Mouse (Mus musculus) MEL (cell line): ENCODE results near the gene Bcr. TPM values are rescaled to one million over a fixed set of nuclear protein-coding genes. Genes with fewer than 3 reads are reported as not detected.

ENCODE experiments used
- DNase-seq: peaks from one replicate; pipeline ENCODE4 v3.0.0; 2011; ENCODE audit warnings: low read depth, low spot score
- H3K27ac ChIP-seq: 2 replicates; pipeline ENCODE4 v1.5.1; 2012; ENCODE audit warnings: low read depth, mild to moderate bottlenecking, control low read depth, low read length, moderate library complexity; ENCODE audit not compliant: control insufficient read depth
- H3K27me3 ChIP-seq, 2 experiments: fragments of 150-350 bp in 1 of 2; sonication (generic) in 1 of 2; 2 replicates each; pipeline ENCODE4 v1.6.1; 2012; ENCODE audit warnings: low read length in 2 of 2, mild to moderate bottlenecking in 2 of 2, improper control_type of control experiment in 1 of 2, moderate library complexity in 1 of 2; ENCODE audit not compliant: insufficient read depth in 2 of 2, control insufficient read depth in 1 of 2
- H3K36me3 ChIP-seq, 2 experiments: 2 replicates each; pipeline ENCODE4 v1.6.1; 2012 to 2014; ENCODE audit warnings: low read length in 2 of 2, improper control_type of control experiment in 1 of 2, inconsistent platforms in 1 of 2, mild to moderate bottlenecking in 1 of 2; ENCODE audit not compliant: insufficient read depth in 2 of 2, control insufficient read depth in 1 of 2
- H3K4me1 ChIP-seq, 2 experiments: fragments of 150-350 bp in 1 of 2; sonication (generic) in 1 of 2; 2 replicates each; pipeline ENCODE4 v1.6.1; 2012; ENCODE audit warnings: low read length in 2 of 2, improper control_type of control experiment in 1 of 2, mild to moderate bottlenecking in 1 of 2; ENCODE audit not compliant: insufficient read depth in 2 of 2, control insufficient read depth in 1 of 2
- H3K4me3 ChIP-seq, 2 experiments: fragments of 150-350 bp in 1 of 2; sonication (generic) in 1 of 2; 2 replicates each; pipeline ENCODE4 v1.5.1; 2012; ENCODE audit warnings: low read depth in 2 of 2, low read length in 2 of 2, mild to moderate bottlenecking in 2 of 2, moderate library complexity in 2 of 2, control low read depth in 1 of 2, improper control_type of control experiment in 1 of 2; ENCODE audit not compliant: control insufficient read depth in 1 of 2, insufficient read depth in 1 of 2
- H3K79me2 ChIP-seq: 2 replicates; pipeline ENCODE4 v1.6.1; 2012; ENCODE audit warnings: mild to moderate bottlenecking, low read length, moderate library complexity; ENCODE audit not compliant: control insufficient read depth, poor library complexity, insufficient read depth
- H3K9ac ChIP-seq: 2 replicates; pipeline ENCODE4 v1.6.1; 2012; ENCODE audit warnings: low read depth, mild to moderate bottlenecking, control low read depth, low read length, moderate library complexity; ENCODE audit not compliant: control insufficient read depth, poor library complexity, severe bottlenecking
- H3K9me3 ChIP-seq: fragments of 150-350 bp; sonication (generic); replicated peaks from 2 replicates; pipeline ENCODE4 v1.6.1; 2012; ENCODE audit warnings: mild to moderate bottlenecking, low read length, improper control_type of control experiment, moderate library complexity; ENCODE audit not compliant: insufficient read depth
- CHD1 ChIP-seq: IDR thresholded peaks from 2 replicates; pipeline ENCODE4 v1.6.1; 2012; ENCODE audit warnings: low read depth, mild to moderate bottlenecking, inconsistent platforms, low read length, improper control_type of control experiment
- E2F4 ChIP-seq: IDR thresholded peaks from 2 replicates; pipeline ENCODE4 v1.6.1; 2011; ENCODE audit warnings: low read depth, low read length, improper control_type of control experiment, borderline replicate concordance
- ELF1 ChIP-seq: IDR thresholded peaks from 2 replicates; pipeline ENCODE4 v1.6.1; 2014; ENCODE audit warnings: low read depth, mild to moderate bottlenecking, inconsistent platforms, low read length, improper control_type of control experiment, moderate library complexity
- ETS1 ChIP-seq: IDR thresholded peaks from 2 replicates; pipeline ENCODE4 v1.6.1; 2012; ENCODE audit warnings: low read depth, mild to moderate bottlenecking, inconsistent platforms, low read length, improper control_type of control experiment, moderate library complexity
- GABPA ChIP-seq: IDR thresholded peaks from 2 replicates; pipeline ENCODE4 v1.6.1; 2012; ENCODE audit warnings: low read depth, mild to moderate bottlenecking, inconsistent platforms, low read length, improper control_type of control experiment, moderate library complexity
- GATA1 ChIP-seq: IDR thresholded peaks from 2 replicates; pipeline ENCODE4 v1.6.1; 2011; ENCODE audit warnings: low read depth, low read length, improper control_type of control experiment
- JUND ChIP-seq: IDR thresholded peaks from 2 replicates; pipeline ENCODE4 v1.6.1; 2011; ENCODE audit warnings: low read depth, mild to moderate bottlenecking, improper control_type of control experiment, low read length
- KAT2A ChIP-seq: conservative IDR thresholded peaks from 2 replicates; pipeline ENCODE4 v1.6.1; 2012; ENCODE audit warnings: low read depth, low read length, improper control_type of control experiment, inconsistent platforms
- MAFK ChIP-seq: IDR thresholded peaks from 2 replicates; pipeline ENCODE4 v1.6.1; 2011; ENCODE audit warnings: low read depth, mild to moderate bottlenecking, low read length, improper control_type of control experiment, borderline replicate concordance
- MAZ ChIP-seq: IDR thresholded peaks from 2 replicates; pipeline ENCODE4 v1.6.1; 2012; ENCODE audit warnings: low read depth, mild to moderate bottlenecking, inconsistent platforms, low read length, improper control_type of control experiment
- MYC ChIP-seq: IDR thresholded peaks from 2 replicates; pipeline ENCODE4 v1.6.1; 2011; ENCODE audit warnings: low read depth, mild to moderate bottlenecking, low read length, improper control_type of control experiment, moderate library complexity
- POLR2AphosphoS2 ChIP-seq: IDR thresholded peaks from 2 replicates; pipeline ENCODE4 v1.6.1; 2011; ENCODE audit warnings: low read length, improper control_type of control experiment
- POLR2AphosphoS5 ChIP-seq: IDR thresholded peaks from 2 replicates; pipeline ENCODE4 v1.6.1; 2012; ENCODE audit warnings: low read depth, borderline replicate concordance, mild to moderate bottlenecking, inconsistent platforms, low read length, moderate library complexity, mixed read lengths
- RAD21 ChIP-seq: IDR thresholded peaks from 2 replicates; pipeline ENCODE4 v1.6.1; 2011; ENCODE audit warnings: mild to moderate bottlenecking, low read depth, low read length, improper control_type of control experiment
- RCOR1 ChIP-seq: IDR thresholded peaks from 2 replicates; pipeline ENCODE4 v1.6.1; 2012; ENCODE audit warnings: low read depth, mild to moderate bottlenecking, inconsistent platforms, low read length, improper control_type of control experiment
- SMC3 ChIP-seq: IDR thresholded peaks from 2 replicates; pipeline ENCODE4 v1.6.1; 2011; ENCODE audit warnings: low read depth, low read length, improper control_type of control experiment
- TBP ChIP-seq: IDR thresholded peaks from 2 replicates; pipeline ENCODE4 v1.8.0; 2011; ENCODE audit warnings: low read depth, low read length, improper control_type of control experiment
- USF1 ChIP-seq: IDR thresholded peaks from 2 replicates; pipeline ENCODE4 v1.6.1; 2014; ENCODE audit warnings: low read depth, mild to moderate bottlenecking, inconsistent platforms, low read length, improper control_type of control experiment, moderate library complexity
- USF2 ChIP-seq, 2 experiments: IDR thresholded peaks; 2 replicates each; pipeline ENCODE4 v1.6.1; 2011 to 2012; ENCODE audit warnings: improper control_type of control experiment in 2 of 2, low read length in 2 of 2, borderline replicate concordance in 1 of 2, inconsistent platforms in 1 of 2, low read depth in 1 of 2, mild to moderate bottlenecking in 1 of 2; ENCODE audit not compliant: insufficient read depth in 1 of 2
- ZKSCAN1 ChIP-seq: IDR thresholded peaks from 2 replicates; pipeline ENCODE4 v1.6.1; 2012; ENCODE audit warnings: low read depth, mild to moderate bottlenecking, inconsistent platforms, low read length, improper control_type of control experiment, moderate library complexity
- polyA plus RNA-seq, 2 experiments: library from polyadenylated mRNA; stranded (reverse) in 1 of 2; unstranded in 1 of 2; fragments of >175 nt in 1 of 2; fragments of >200 nt in 1 of 2; gene quantifications; 2 replicates each; pipeline versions ENCODE4 v1.2.1 to v1.2.4; 2012; ENCODE audit warnings: low replicate concordance in 2 of 2, low read depth in 1 of 2; ENCODE audit not compliant: insufficient read length in 2 of 2, insufficient read depth in 1 of 2, missing spikeins in 1 of 2
- total RNA-seq: library from RNA; depleted of rRNA; stranded (reverse); fragments of 300-350 nt; gene quantifications from 2 replicates; pipeline ENCODE4 v1.2.3, GENCODE M21; 2012

The Bcr gene
- total and polyA plus RNA-seq, 3 experiments, result not detected

GRCm38 (mm10) chr10:75221936-75222610 lies 161.7 kb downstream of the Bcr start:
- Histone ChIP-seq H3K4me3 (no peak overlapping the region), H3K9me3 (no peaks in the 10 kb centered on the region), H3K27ac (no peak overlapping the region), H3K27me3 (no peaks in the 10 kb centered on the region), H3K9ac (no peak overlapping the region), H3K79me2 (peaks cover 16% of the 10 kb centered on the region), H3K36me3 (peaks cover 0 to 14% of the 10 kb centered on the region in 2 experiments; a peak in 3 of 4 replicates), H3K4me1 (peaks cover 4 to 8% of the 10 kb centered on the region in 2 experiments; a peak in 2 of 4 replicates)
- no peak for TF ChIP-seq MYC
- TF ChIP-seq KAT2A, result no peak
- TF ChIP-seq GATA1, result no peak
- TF ChIP-seq RAD21, result no peak
- no peak for TF ChIP-seq E2F4
- no peak for TF ChIP-seq ZKSCAN1
- no peak for TF ChIP-seq ELF1
- no peak for TF ChIP-seq SMC3
- TF ChIP-seq USF1, result no peak
- no peak for TF ChIP-seq RCOR1
- TF ChIP-seq JUND, result no peak
- no peak for TF ChIP-seq MAZ
- TF ChIP-seq MAFK, result no peak
- no peak for TF ChIP-seq USF2 (IDR thresholded peaks at IDR 0.05; ENCODE audit: borderline replicate concordance in 1 of 2, insufficient read depth in 1 of 2, low read depth in 1 of 2, low read length in 2 of 2)
- no peak for TF ChIP-seq CHD1
- no peak for TF ChIP-seq POLR2AphosphoS2
- no peak for TF ChIP-seq ETS1
- no peak for TF ChIP-seq TBP
- DNase-seq, result no peak

DNA sequence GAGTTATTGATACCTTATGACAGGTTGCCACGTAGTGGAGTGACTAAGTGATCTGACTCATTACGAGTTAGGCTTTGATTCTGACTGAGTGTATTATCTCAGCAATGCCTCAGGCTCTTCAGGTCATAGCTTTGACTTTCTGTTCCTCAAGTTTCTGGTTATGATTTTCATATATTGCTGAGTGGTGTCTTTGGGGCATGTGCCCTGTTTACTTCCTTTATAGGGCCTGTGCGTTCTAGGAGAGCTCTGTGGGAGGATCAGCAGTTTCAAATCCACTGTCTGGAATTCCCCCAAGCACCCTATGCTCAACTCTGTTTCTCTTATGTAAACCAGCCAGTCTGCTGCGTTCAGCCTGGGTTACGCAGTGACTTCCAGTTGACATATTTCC lies 162.2 kb downstream of the Bcr start:
- Histone ChIP-seq H3K9ac (no peak overlapping the region), H3K27ac (no peak overlapping the region), H3K9me3 (no peaks in the 10 kb centered on the region), H3K4me1 (peaks cover 6 to 11% of the 10 kb centered on the region in 2 experiments; a peak in 3 of 4 replicates), H3K27me3 (no peaks in the 10 kb centered on the region), H3K79me2 (peaks cover 13% of the 10 kb centered on the region), H3K4me3 (no peak overlapping the region), H3K36me3 (peaks cover 0 to 17% of the 10 kb centered on the region in 2 experiments; a peak in 3 of 4 replicates)
- DNase-seq, result no peak
- TF ChIP-seq POLR2AphosphoS5, result no peak
- no peak for TF ChIP-seq GABPA
